In the genomic region with DNA sequence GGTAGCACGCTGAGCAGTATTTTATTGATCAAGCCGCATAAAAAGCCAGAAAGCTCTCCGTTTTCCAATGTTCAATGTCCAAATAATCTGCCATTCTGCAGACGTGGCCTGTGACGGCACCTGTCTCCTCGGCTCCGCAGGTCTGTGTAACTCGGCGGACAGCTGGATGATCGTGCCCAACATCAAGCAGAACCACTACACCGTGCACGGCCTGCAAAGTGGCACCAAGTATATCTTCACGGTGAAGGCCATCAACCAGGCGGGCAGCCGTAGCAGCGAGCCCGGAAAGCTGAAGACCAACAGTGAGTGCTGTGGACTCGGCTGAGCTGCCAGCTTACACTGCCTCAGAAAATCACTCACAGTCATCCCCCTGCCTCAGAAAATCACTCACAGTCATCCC, we compare ENCODE assay signal across 8 mouse cellular contexts. TPM values are rescaled to one million over a fixed set of nuclear protein-coding genes. Genes with fewer than 3 reads are reported as not detected.
DNase-seq lines count a peak whose midpoint lies in the region; ATAC-seq lines count a peak whose summit lies in the region.
"Not testable (repeated sequence)": the region's sequence is repeated elsewhere in the genome, so short reads cannot be mapped to it uniquely, and the experiment has no call there.

No protein-coding gene starts in this region.

- not testable (repeated sequence) for H3K4me1 ChIP-seq in forebrain, embryonic 11.5 days (replicated peaks; ENCODE audit: control insufficient read depth, insufficient read depth, low read length); heart, embryonic 13.5 days; kidney, embryonic 16.5 days (ENCODE audit: insufficient read depth, low read length); liver, embryonic 12.5 days

- not testable (repeated sequence) for H3K27ac ChIP-seq in forebrain, embryonic 11.5 days (ENCODE audit: low read depth, low read length); heart, embryonic 13.5 days (replicated peaks); kidney, embryonic 16.5 days (ENCODE audit: low read length); liver, embryonic 12.5 days

- H3K4me3 ChIP-seq in forebrain, embryonic 11.5 days (ENCODE audit: low read depth, low read length); heart, embryonic 13.5 days; kidney, embryonic 16.5 days (ENCODE audit: low read length); liver, embryonic 12.5 days: not testable (repeated sequence)

- 84% methylated on average over 18 of the region's 18 CpGs for WGBS in forebrain, embryonic 11.5 days
- WGBS in heart, embryonic 13.5 days = 82% methylated on average over 18 of the region's 18 CpGs
- whole genome bisulfite sequencing in kidney, embryonic 16.5 days = 83% methylated on average over 18 of the region's 18 CpGs
- WGBS in liver, embryonic 12.5 days (ENCODE audit: insufficient replicate concordance) = 78% methylated on average over 18 of the region's 18 CpGs

- not testable (repeated sequence) for H3K4me2 ChIP-seq in forebrain, embryonic 11.5 days (ENCODE audit: low read depth, low read length, severe bottlenecking); heart, embryonic 13.5 days; kidney, embryonic 16.5 days (replicated peaks; ENCODE audit: low read depth, low read length); liver, embryonic 12.5 days

- not testable (repeated sequence) for H3K27me3 ChIP-seq in forebrain, embryonic 11.5 days (ENCODE audit: control insufficient read depth, insufficient read depth, low read length); heart, embryonic 13.5 days (replicated peaks); kidney, embryonic 16.5 days (ENCODE audit: insufficient read depth, low read length); liver, embryonic 12.5 days (replicated peaks)

- peak; percentile 8 for ATAC-seq in forebrain, embryonic 11.5 days (replicated peaks; ENCODE audit: low FRiP score)
- 0 out of 2 replicates have a peak, but pooled peaks have one; percentile 9 for ATAC-seq in heart, embryonic 13.5 days (ENCODE audit: extremely low read depth, insufficient number of reproducible peaks, low FRiP score, low TSS enrichment)
- peak; percentile 20; the same call in 1 of the 2 replicates for ATAC-seq in kidney, embryonic 16.5 days (ENCODE audit: low FRiP score, low TSS enrichment)
- ATAC-seq in liver, embryonic 12.5 days = peak; percentile 8; the same call in 1 of the 2 replicates

- peaks cover 67% of the 10 kb centered on the region for H3K9me3 ChIP-seq in forebrain, embryonic 11.5 days (ENCODE audit: control insufficient read depth, low read length)
- H3K9me3 ChIP-seq in heart, embryonic 13.5 days = peaks cover 84% of the 10 kb centered on the region
- H3K9me3 ChIP-seq in kidney, embryonic 16.5 days (ENCODE audit: low read length) = peaks cover 70% of the 10 kb centered on the region
- H3K9me3 ChIP-seq in liver, embryonic 12.5 days (replicated peaks) = peaks cover 82% of the 10 kb centered on the region

- peak; percentile 48 for DNase-seq in CD4-positive, CD25-positive, alpha-beta regulatory T cell, adult 2 months (ENCODE audit: low read depth, low spot score)
- peak; percentile 28 for DNase-seq in c-Kit-positive CD71-positive TER-119-positive erythroid progenitor cells, embryonic 14.5 days (ENCODE audit: low spot score)
- DNase-seq in forebrain, embryonic 11.5 days (ENCODE audit: low spot score) = peak; percentile 77
- DNase-seq in naive thymus-derived CD4-positive, alpha-beta T cell, adult 2 months (ENCODE audit: low read depth) = peak; percentile 61
- peak; percentile 62 to 83 for DNase-seq in spleen, postnatal 4 days (ENCODE audit: low spot score in 2 of 2)

- not testable (repeated sequence) for H3K9ac ChIP-seq in forebrain, embryonic 11.5 days (ENCODE audit: low read length); heart, embryonic 13.5 days; kidney, embryonic 16.5 days (replicated peaks; ENCODE audit: low read length); liver, embryonic 12.5 days

- peaks cover 68% of the 10 kb centered on the region for H3K36me3 ChIP-seq in forebrain, embryonic 11.5 days (ENCODE audit: control insufficient read depth, insufficient read depth, low read length)
- H3K36me3 ChIP-seq in heart, embryonic 13.5 days = peaks cover 84% of the 10 kb centered on the region
- peaks cover 80% of the 10 kb centered on the region for H3K36me3 ChIP-seq in kidney, embryonic 16.5 days (ENCODE audit: insufficient read depth, low read length)
- peaks cover 84% of the 10 kb centered on the region for H3K36me3 ChIP-seq in liver, embryonic 12.5 days

RNA-seq across cellular contexts. Expression of a gene that starts 23.7 kb away (rescaled TPM):
- polyA plus RNA-seq in forebrain, embryonic 11.5 days (2014; fragmentation: Nextera tagmentation; extraction: Ambion mirVana) = 321 and 384 TPM in 2 replicates
- polyA plus RNA-seq in heart, embryonic 13.5 days (2015; fragmentation: Nextera tagmentation; extraction: Ambion mirVana) = 101 and 109 TPM in 2 replicates
- polyA plus RNA-seq in kidney, embryonic 16.5 days (2015; fragmentation: Nextera tagmentation; extraction: Ambion mirVana) = 162 and 299 TPM in 2 replicates
- 196 and 237 TPM in 2 replicates for polyA plus RNA-seq in liver, embryonic 12.5 days (2016; fragmentation: Nextera tagmentation; extraction: Ambion mirVana)
